Mouse (Mus musculus) erythroblast, embryonic 14.5 days (primary cell): Measurements from ENCODE around the gene Cadm1. TPM values are rescaled to one million over a fixed set of nuclear protein-coding genes. Genes with fewer than 3 reads are reported as not detected.

ENCODE experiments used
- H3K27me3 ChIP-seq: 2 replicates; pipeline ENCODE4 v1.6.1; 2012; ENCODE audit warnings: inconsistent platforms; ENCODE audit not compliant: control insufficient read depth
- H3K36me3 ChIP-seq: 2 replicates; pipeline ENCODE4 v1.6.1; 2012; ENCODE audit warnings: mild to moderate bottlenecking, inconsistent platforms; ENCODE audit not compliant: control insufficient read depth
- H3K4me1 ChIP-seq: 2 replicates; pipeline ENCODE4 v1.6.1; 2012; ENCODE audit warnings: inconsistent platforms; ENCODE audit not compliant: control insufficient read depth
- H3K4me3 ChIP-seq: replicated peaks from 2 replicates; pipeline ENCODE3; 2012; ENCODE audit warnings: moderate library complexity, mild to moderate bottlenecking, inconsistent platforms
- H3K9me3 ChIP-seq: 2 replicates; pipeline ENCODE4 v1.6.1; 2012; ENCODE audit warnings: low read length, inconsistent platforms, mixed read lengths; ENCODE audit not compliant: control insufficient read depth
- GATA1 ChIP-seq: IDR thresholded peaks from 2 replicates; pipeline ENCODE4 v1.6.1; 2012; ENCODE audit warnings: low read length, inconsistent platforms, mixed read lengths
- TAL1 ChIP-seq: IDR thresholded peaks from 3 replicates; pipeline ENCODE4 v1.6.1; 2012; ENCODE audit warnings: low read length, inconsistent platforms, mixed read lengths
- polyA plus RNA-seq: library from polyadenylated mRNA; stranded (reverse); fragments of >175 nt; gene quantifications from 2 replicates; pipeline ENCODE4 v1.2.3, GENCODE M21; 2012

The Cadm1 gene
- polyA plus RNA-seq, 1 experiment, result 0.07 TPM

GRCm38 (mm10) chr9:47516238-47516637 is 13.7 kb upstream of the Cadm1 start:
- no peaks in the 10 kb centered on the region for H3K36me3 ChIP-seq
- no peaks in the 10 kb centered on the region for H3K9me3 ChIP-seq
- TF ChIP-seq GATA1 (no peak), TAL1 (no peak)
- no peaks in the 10 kb centered on the region for H3K27me3 ChIP-seq
- H3K4me1 ChIP-seq, result no peaks in the 10 kb centered on the region
- H3K4me3 ChIP-seq, result no peak overlapping the region

- peaks cover 5% of the 10 kb centered on the region; the same call in 1 of the 2 replicates for H3K9me3 ChIP-seq
- H3K36me3 ChIP-seq, result no peaks in the 10 kb centered on the region
- peaks cover 9% of the 10 kb centered on the region for H3K4me1 ChIP-seq
- no peak overlapping the region for H3K4me3 ChIP-seq
- H3K27me3 ChIP-seq, result peaks cover 48% of the 10 kb centered on the region
- no peak for TF ChIP-seq GATA1
- TF ChIP-seq TAL1, result no peak
These were observed 2.7 kb upstream of the Cadm1 start for GRCm38 (mm10) chr9:47527290-47527689.

GRCm38 (mm10) chr9:47527741-47528140 is 2.2 kb upstream of the Cadm1 start:
- H3K9me3 ChIP-seq, result peaks cover 5% of the 10 kb centered on the region; the same call in 1 of the 2 replicates
- H3K4me1 ChIP-seq, result peaks cover 9% of the 10 kb centered on the region
- no peak overlapping the region for H3K4me3 ChIP-seq
- H3K36me3 ChIP-seq, result no peaks in the 10 kb centered on the region
- H3K27me3 ChIP-seq, result peaks cover 53% of the 10 kb centered on the region
- TF ChIP-seq GATA1 (no peak), TAL1 (no peak)

GRCm38 (mm10) chr9:47529182-47529581 is 791 bp upstream of the Cadm1 start:
- no peak overlapping the region for H3K4me3 ChIP-seq
- no peak for TF ChIP-seq TAL1
- no peak for TF ChIP-seq GATA1
- H3K27me3 ChIP-seq, result peaks cover 65% of the 10 kb centered on the region
- peaks cover 9% of the 10 kb centered on the region for H3K4me1 ChIP-seq
- H3K9me3 ChIP-seq, result peaks cover 5% of the 10 kb centered on the region; the same call in 1 of the 2 replicates
- no peaks in the 10 kb centered on the region for H3K36me3 ChIP-seq

- H3K9me3 ChIP-seq, result peaks cover 5% of the 10 kb centered on the region; the same call in 1 of the 2 replicates
- H3K4me1 ChIP-seq, result peaks cover 9% of the 10 kb centered on the region
- TF ChIP-seq GATA1, result no peak
- no peak for TF ChIP-seq TAL1
- peaks cover 71% of the 10 kb centered on the region for H3K27me3 ChIP-seq
- peak overlapping the region; percentile 57 for H3K4me3 ChIP-seq
- no peaks in the 10 kb centered on the region for H3K36me3 ChIP-seq
These were observed 560 bp downstream of the Cadm1 start for GRCm38 (mm10) chr9:47530544-47530921.

GRCm38 (mm10) chr9:47530922-47531850 is 1.2 kb downstream of the Cadm1 start:
- peaks cover 9% of the 10 kb centered on the region for H3K4me1 ChIP-seq
- H3K27me3 ChIP-seq, result peaks cover 71% of the 10 kb centered on the region
- H3K4me3 ChIP-seq, result peak overlapping the region; percentile 57
- H3K9me3 ChIP-seq, result peaks cover 5% of the 10 kb centered on the region; the same call in 1 of the 2 replicates
- TF ChIP-seq GATA1, result no peak
- no peaks in the 10 kb centered on the region for H3K36me3 ChIP-seq

GRCm38 (mm10) chr9:47532215-47532865 is 2.4 kb downstream of the Cadm1 start:
- Histone ChIP-seq H3K4me3 (no peak overlapping the region), H3K36me3 (no peaks in the 10 kb centered on the region), H3K9me3 (peaks cover 5% of the 10 kb centered on the region; the same call in 1 of the 2 replicates), H3K27me3 (peaks cover 70% of the 10 kb centered on the region), H3K4me1 (peaks cover 9% of the 10 kb centered on the region)
- TF ChIP-seq TAL1 (no peak), GATA1 (no peak)

GRCm38 (mm10) chr9:47533461-47533860 is 3.5 kb downstream of the Cadm1 start:
- H3K4me3 ChIP-seq, result no peak overlapping the region
- peaks cover 9% of the 10 kb centered on the region for H3K4me1 ChIP-seq
- peaks cover 5% of the 10 kb centered on the region; the same call in 1 of the 2 replicates for H3K9me3 ChIP-seq
- peaks cover 61% of the 10 kb centered on the region for H3K27me3 ChIP-seq
- H3K36me3 ChIP-seq, result no peaks in the 10 kb centered on the region
- TF ChIP-seq GATA1 (no peak), TAL1 (no peak)
